Mouse (Mus musculus): ENCODE data around the gene Lpcat1. TPM values are rescaled to one million over a fixed set of nuclear protein-coding genes. Genes with fewer than 3 reads are reported as not detected.

Lpcat1 gene
- polyA plus RNA-seq, 1 experiment: 3.8 TPM

- Histone ChIP-seq H3K4me1 (peaks cover 17% of the 10 kb centered on the region; the same call in 1 of the 2 replicates), H3K27me3 (replicated peaks) (peaks cover 65% of the 10 kb centered on the region), H3K9me3 (no peaks in the 10 kb centered on the region), H3K4me3 (replicated peaks) (no peak overlapping the region), H3K36me3 (replicated peaks; ENCODE audit: low read length) (no peaks in the 10 kb centered on the region)
- TF ChIP-seq FLI1 (IDR thresholded peaks at IDR 0.05; ENCODE audit: low read length) (no peak), GATA1 (IDR thresholded peaks at IDR 0.05; ENCODE audit: borderline replicate concordance, low read length) (no peak)
Observed at GRCm38 (mm10) chr13:73445087-73445486, 21.9 kb upstream of the Lpcat1 start.

GRCm38 (mm10) chr13:73446076-73446475 is 20.9 kb upstream of the Lpcat1 start:
- no peak overlapping the region for H3K4me3 ChIP-seq (replicated peaks)
- TF ChIP-seq FLI1 (IDR thresholded peaks at IDR 0.05; ENCODE audit: low read length) (no peak), GATA1 (IDR thresholded peaks at IDR 0.05; ENCODE audit: borderline replicate concordance, low read length) (no peak)
- H3K36me3 ChIP-seq (replicated peaks; ENCODE audit: low read length): no peaks in the 10 kb centered on the region
- peaks cover 63% of the 10 kb centered on the region for H3K27me3 ChIP-seq (replicated peaks)
- peaks cover 14% of the 10 kb centered on the region; the same call in 1 of the 2 replicates for H3K4me1 ChIP-seq
- H3K9me3 ChIP-seq: no peaks in the 10 kb centered on the region

GRCm38 (mm10) chr13:73446494-73446893 is 20.5 kb upstream of the Lpcat1 start:
- H3K4me3 ChIP-seq (replicated peaks): no peak overlapping the region
- H3K9me3 ChIP-seq: no peaks in the 10 kb centered on the region
- TF ChIP-seq FLI1 (IDR thresholded peaks at IDR 0.05; ENCODE audit: low read length) (no peak), GATA1 (IDR thresholded peaks at IDR 0.05; ENCODE audit: borderline replicate concordance, low read length) (no peak)
- peaks cover 62% of the 10 kb centered on the region for H3K27me3 ChIP-seq (replicated peaks)
- peaks cover 17% of the 10 kb centered on the region; the same call in 1 of the 2 replicates for H3K4me1 ChIP-seq
- H3K36me3 ChIP-seq (replicated peaks; ENCODE audit: low read length): no peaks in the 10 kb centered on the region

- H3K27me3 ChIP-seq (replicated peaks): peaks cover 62% of the 10 kb centered on the region
- no peaks in the 10 kb centered on the region for H3K9me3 ChIP-seq
- no peak for TF ChIP-seq GATA1 (IDR thresholded peaks at IDR 0.05; ENCODE audit: borderline replicate concordance, low read length)
- no peak for TF ChIP-seq FLI1 (IDR thresholded peaks at IDR 0.05; ENCODE audit: low read length)
- no peaks in the 10 kb centered on the region for H3K36me3 ChIP-seq (replicated peaks; ENCODE audit: low read length)
- peaks cover 17% of the 10 kb centered on the region; the same call in 1 of the 2 replicates for H3K4me1 ChIP-seq
- H3K4me3 ChIP-seq (replicated peaks): no peak overlapping the region
Observed at GRCm38 (mm10) chr13:73446943-73447342, 20.1 kb upstream of the Lpcat1 start.

GRCm38 (mm10) chr13:73447478-73447877 is 19.5 kb upstream of the Lpcat1 start:
- TF ChIP-seq FLI1 (IDR thresholded peaks at IDR 0.05; ENCODE audit: low read length) (no peak), GATA1 (IDR thresholded peaks at IDR 0.05; ENCODE audit: borderline replicate concordance, low read length) (no peak)
- no peak overlapping the region for H3K4me3 ChIP-seq (replicated peaks)
- no peaks in the 10 kb centered on the region for H3K9me3 ChIP-seq
- peaks cover 61% of the 10 kb centered on the region for H3K27me3 ChIP-seq (replicated peaks)
- peaks cover 14% of the 10 kb centered on the region; the same call in 1 of the 2 replicates for H3K4me1 ChIP-seq
- H3K36me3 ChIP-seq (replicated peaks; ENCODE audit: low read length): no peaks in the 10 kb centered on the region

GRCm38 (mm10) chr13:73448201-73448600 is 18.8 kb upstream of the Lpcat1 start:
- no peak for TF ChIP-seq FLI1 (IDR thresholded peaks at IDR 0.05; ENCODE audit: low read length)
- TF ChIP-seq GATA1 (IDR thresholded peaks at IDR 0.05; ENCODE audit: borderline replicate concordance, low read length): no peak
- H3K4me1 ChIP-seq: peaks cover 14% of the 10 kb centered on the region; the same call in 1 of the 2 replicates
- no peak overlapping the region for H3K4me3 ChIP-seq (replicated peaks)
- peaks cover 65% of the 10 kb centered on the region for H3K27me3 ChIP-seq (replicated peaks)
- no peaks in the 10 kb centered on the region for H3K36me3 ChIP-seq (replicated peaks; ENCODE audit: low read length)
- H3K9me3 ChIP-seq: no peaks in the 10 kb centered on the region

- peaks cover 11% of the 10 kb centered on the region; the same call in 1 of the 2 replicates for H3K4me1 ChIP-seq
- H3K27me3 ChIP-seq (replicated peaks): peaks cover 66% of the 10 kb centered on the region
- no peaks in the 10 kb centered on the region for H3K9me3 ChIP-seq
- TF ChIP-seq FLI1 (IDR thresholded peaks at IDR 0.05; ENCODE audit: low read length) (no peak), GATA1 (IDR thresholded peaks at IDR 0.05; ENCODE audit: borderline replicate concordance, low read length) (no peak)
- H3K36me3 ChIP-seq (replicated peaks; ENCODE audit: low read length): no peaks in the 10 kb centered on the region
- no peak overlapping the region for H3K4me3 ChIP-seq (replicated peaks)
Observed at GRCm38 (mm10) chr13:73448723-73449122, 18.3 kb upstream of the Lpcat1 start.

- peaks cover 50% of the 10 kb centered on the region for H3K27me3 ChIP-seq (replicated peaks)
- H3K36me3 ChIP-seq (replicated peaks; ENCODE audit: low read length): no peaks in the 10 kb centered on the region
- TF ChIP-seq FLI1 (IDR thresholded peaks at IDR 0.05; ENCODE audit: low read length) (no peak), GATA1 (IDR thresholded peaks at IDR 0.05; ENCODE audit: borderline replicate concordance, low read length) (no peak)
- no peak overlapping the region for H3K4me3 ChIP-seq (replicated peaks)
- H3K4me1 ChIP-seq: peaks cover 17% of the 10 kb centered on the region
- H3K9me3 ChIP-seq: no peaks in the 10 kb centered on the region
Observed at GRCm38 (mm10) chr13:73453503-73454217, 13.3 kb upstream of the Lpcat1 start.

- Histone ChIP-seq H3K4me3 (replicated peaks) (no peak overlapping the region), H3K27me3 (replicated peaks) (peaks cover 42% of the 10 kb centered on the region), H3K36me3 (replicated peaks; ENCODE audit: low read length) (no peaks in the 10 kb centered on the region), H3K9me3 (no peaks in the 10 kb centered on the region), H3K4me1 (peaks cover 27% of the 10 kb centered on the region)
- TF ChIP-seq GATA1 (IDR thresholded peaks at IDR 0.05; ENCODE audit: borderline replicate concordance, low read length) (no peak), FLI1 (IDR thresholded peaks at IDR 0.05; ENCODE audit: low read length) (no peak)
Observed at GRCm38 (mm10) chr13:73455328-73455727, 11.7 kb upstream of the Lpcat1 start.

GRCm38 (mm10) chr13:73457301-73457700 is 9.7 kb upstream of the Lpcat1 start:
- no peak for TF ChIP-seq FLI1 (IDR thresholded peaks at IDR 0.05; ENCODE audit: low read length)
- TF ChIP-seq GATA1 (IDR thresholded peaks at IDR 0.05; ENCODE audit: borderline replicate concordance, low read length): no peak
- H3K4me1 ChIP-seq: peaks cover 24% of the 10 kb centered on the region
- H3K27me3 ChIP-seq (replicated peaks): peaks cover 31% of the 10 kb centered on the region
- H3K9me3 ChIP-seq: no peaks in the 10 kb centered on the region
- H3K4me3 ChIP-seq (replicated peaks): no peak overlapping the region
- H3K36me3 ChIP-seq (replicated peaks; ENCODE audit: low read length): no peaks in the 10 kb centered on the region

Data from megakaryocyte, embryonic 14.5 days (primary cell).